Mouse (Mus musculus) CH12.LX (cell line): ENCODE results near the gene Il6ra. TPM values are rescaled to one million over a fixed set of nuclear protein-coding genes. Genes with fewer than 3 reads are reported as not detected.

Experiments used
- DNase-seq: peaks from one replicate; pipeline ENCODE4 v3.0.0-alpha.2; 2013; ENCODE audit errors: extremely low read depth
- H3K27ac ChIP-seq: 2 replicates; pipeline ENCODE4 v1.5.1; 2012; ENCODE audit warnings: low read depth, mild to moderate bottlenecking, control low read depth, moderate library complexity; ENCODE audit not compliant: insufficient read depth
- H3K27me3 ChIP-seq: replicated peaks from 2 replicates; pipeline ENCODE3; 2012; ENCODE audit warnings: inconsistent platforms
- H3K36me3 ChIP-seq, 2 experiments: replicated peaks in 1 of 2; 2 replicates each; pipeline versions ENCODE3 to v1.6.1; 2012; ENCODE audit warnings: inconsistent platforms in 1 of 2, low read length in 1 of 2, mild to moderate bottlenecking in 1 of 2, mixed read lengths in 1 of 2, moderate library complexity in 1 of 2; ENCODE audit not compliant: control insufficient read depth in 1 of 2, insufficient read depth in 1 of 2
- H3K4me1 ChIP-seq, 2 experiments: 2 replicates each; pipeline ENCODE4 v1.6.1; 2012; ENCODE audit warnings: inconsistent platforms in 1 of 2, moderate library complexity in 1 of 2; ENCODE audit not compliant: insufficient read depth in 2 of 2, control insufficient read depth in 1 of 2
- H3K4me2 ChIP-seq: 2 replicates; pipeline ENCODE4 v1.6.1; 2012; ENCODE audit warnings: low read depth, mild to moderate bottlenecking, control low read depth; ENCODE audit not compliant: poor library complexity, insufficient read depth, severe bottlenecking
- H3K4me3 ChIP-seq, 3 experiments: fragments of 150-350 bp in 1 of 3; sonication (generic) in 1 of 3; replicated peaks in 1 of 3; 2 replicates each; pipeline versions ENCODE3 to v1.5.1; 2011 to 2012; ENCODE audit warnings: low read depth in 2 of 3, low read length in 2 of 3, mild to moderate bottlenecking in 2 of 3, moderate library complexity in 2 of 3, control low read depth in 1 of 3, improper control_type of control experiment in 1 of 3, inconsistent platforms in 1 of 3, mixed read lengths in 1 of 3; ENCODE audit not compliant: poor library complexity in 1 of 3
- H3K79me2 ChIP-seq: replicated peaks from 2 replicates; pipeline ENCODE4 v1.6.1; 2012; ENCODE audit warnings: mild to moderate bottlenecking, moderate library complexity; ENCODE audit not compliant: control insufficient read depth, poor library complexity, insufficient read depth, severe bottlenecking; ENCODE audit errors: extremely low read depth
- H3K9ac ChIP-seq: 2 replicates; pipeline ENCODE4 v1.6.1; 2012; ENCODE audit warnings: low read depth, mild to moderate bottlenecking, control low read depth, moderate library complexity; ENCODE audit not compliant: insufficient read depth
- H3K9me3 ChIP-seq: replicated peaks from 2 replicates; pipeline ENCODE3; 2012; ENCODE audit warnings: low read length, inconsistent platforms, mixed read lengths
- BHLHE40 ChIP-seq: IDR thresholded peaks from 2 replicates; pipeline ENCODE4 v1.6.1; 2011; ENCODE audit warnings: mild to moderate bottlenecking, low read depth, low read length, improper control_type of control experiment
- CHD1 ChIP-seq: IDR thresholded peaks from 2 replicates; pipeline ENCODE4 v1.6.1; 2012; ENCODE audit warnings: low read depth, low read length, improper control_type of control experiment, inconsistent platforms
- CHD2 ChIP-seq: IDR thresholded peaks from 2 replicates; pipeline ENCODE4 v1.6.1; 2011; ENCODE audit warnings: low read length, improper control_type of control experiment
- CTCF ChIP-seq, 2 experiments: IDR thresholded peaks in 1 of 2; conservative IDR thresholded peaks in 1 of 2; 2 replicates each; pipeline ENCODE4 v1.5.1; 2011 to 2012; ENCODE audit warnings: low read depth in 2 of 2, low read length in 2 of 2, improper control_type of control experiment in 1 of 2, inconsistent platforms in 1 of 2, mild to moderate bottlenecking in 1 of 2, moderate library complexity in 1 of 2
- IRF4 ChIP-seq: IDR thresholded peaks from 2 replicates; pipeline ENCODE4 v1.6.1; 2014; ENCODE audit warnings: low read depth, mild to moderate bottlenecking, inconsistent platforms, low read length, improper control_type of control experiment
- JUN ChIP-seq: IDR thresholded peaks from 2 replicates; pipeline ENCODE4 v1.6.1; 2011; ENCODE audit warnings: low read depth, mild to moderate bottlenecking, low read length, improper control_type of control experiment, moderate library complexity; ENCODE audit not compliant: insufficient read depth
- JUND ChIP-seq: conservative IDR thresholded peaks from 2 replicates; pipeline ENCODE4 v1.6.1; 2011; ENCODE audit warnings: low read depth, low read length, improper control_type of control experiment
- KAT2A ChIP-seq: IDR thresholded peaks from 2 replicates; pipeline ENCODE4 v1.6.1; 2012; ENCODE audit warnings: low read length, improper control_type of control experiment, inconsistent platforms; ENCODE audit not compliant: insufficient replicate concordance
- MAFK ChIP-seq: IDR thresholded peaks from 2 replicates; pipeline ENCODE4 v1.6.1; 2011; ENCODE audit warnings: low read length, improper control_type of control experiment; ENCODE audit not compliant: insufficient replicate concordance
- MAX ChIP-seq: IDR thresholded peaks from 2 replicates; pipeline ENCODE4 v1.6.1; 2011; ENCODE audit warnings: low read length, improper control_type of control experiment
- MEF2A ChIP-seq: IDR thresholded peaks from 2 replicates; pipeline ENCODE4 v1.6.1; 2014; ENCODE audit warnings: low read depth, mild to moderate bottlenecking, inconsistent platforms, low read length, improper control_type of control experiment, borderline replicate concordance
- MXI1 ChIP-seq: IDR thresholded peaks from 2 replicates; pipeline ENCODE4 v1.6.1; 2011; ENCODE audit warnings: mild to moderate bottlenecking, low read depth, low read length, improper control_type of control experiment
- PAX5 ChIP-seq: IDR thresholded peaks from 2 replicates; pipeline ENCODE4 v1.6.1; 2012; ENCODE audit warnings: low read length, inconsistent platforms, mixed read lengths
- POLR2A ChIP-seq: IDR thresholded peaks from 2 replicates; pipeline ENCODE4 v1.6.1; 2011; ENCODE audit warnings: low read depth, mild to moderate bottlenecking, improper control_type of control experiment, low read length
- SMC3 ChIP-seq: IDR thresholded peaks from 2 replicates; pipeline ENCODE4 v1.6.1; 2011; ENCODE audit warnings: low read depth, low read length, improper control_type of control experiment
- TBP ChIP-seq: conservative IDR thresholded peaks from 2 replicates; pipeline ENCODE4 v1.6.1; 2011; ENCODE audit warnings: low read depth, low read length, improper control_type of control experiment
- TCF12 ChIP-seq: IDR thresholded peaks from 2 replicates; pipeline ENCODE4 v1.6.1; 2014; ENCODE audit warnings: low read depth, mild to moderate bottlenecking, inconsistent platforms, low read length, improper control_type of control experiment
- UBTF ChIP-seq: IDR thresholded peaks from 2 replicates; pipeline ENCODE4 v1.6.1; 2012; ENCODE audit warnings: low read depth, mild to moderate bottlenecking, inconsistent platforms, low read length, improper control_type of control experiment, moderate library complexity
- USF2 ChIP-seq: conservative IDR thresholded peaks from 2 replicates; pipeline ENCODE4 v1.6.1; 2011; ENCODE audit warnings: low read depth, low read length, improper control_type of control experiment
- ZC3H11A ChIP-seq: IDR thresholded peaks from 2 replicates; pipeline ENCODE4 v1.6.1; 2012; ENCODE audit warnings: low read depth, mild to moderate bottlenecking, inconsistent platforms, low read length, improper control_type of control experiment
- ZKSCAN1 ChIP-seq: IDR thresholded peaks from 2 replicates; pipeline ENCODE4 v1.6.1; 2012; ENCODE audit warnings: low read depth, inconsistent platforms, low read length, improper control_type of control experiment, borderline replicate concordance
- ZMIZ1 ChIP-seq: IDR thresholded peaks from 2 replicates; pipeline ENCODE4 v1.6.1; 2012; ENCODE audit warnings: low read depth, mild to moderate bottlenecking, inconsistent platforms, low read length, improper control_type of control experiment
- dilution Hi-C: fragments of 300-500 bp; cut with MboI; formaldehyde crosslinking; loops from 2 replicates; pipeline ENCODE4 v1.14.3; 2020; ENCODE audit warnings: low sequenced_read_pairs; ENCODE audit not compliant: extremely low pct_unique_long_range_greater_than_20kb, extremely low pct_ligation_motif_present
- in situ Hi-C: fragments of 300-500 bp; cut with MboI; formaldehyde crosslinking; loops from 3 replicates; pipeline ENCODE4 v1.14.3; 2019; ENCODE audit warnings: low sequenced_read_pairs, low pct_ligation_motif_present, low pct_unique_long_range_greater_than_20kb, mixed read lengths
- polyA plus RNA-seq: library from polyadenylated mRNA; unstranded; fragments of >175 nt; gene quantifications from 2 replicates; pipeline ENCODE4 v1.2.1, GENCODE M21; 2012; ENCODE audit warnings: low read depth; ENCODE audit not compliant: insufficient read length
- total RNA-seq, 2 experiments: library from RNA; depleted of rRNA; stranded (reverse); fragments of 300-350 nt in 1 of 2; fragments of >200 nt in 1 of 2; gene quantifications; 2 replicates each; pipeline ENCODE4 v1.2.3; 2012 to 2014

The Il6ra gene
- total and polyA plus RNA-seq, 3 experiments = 1.4 to 4.8 (median 1.6) TPM

DNA sequence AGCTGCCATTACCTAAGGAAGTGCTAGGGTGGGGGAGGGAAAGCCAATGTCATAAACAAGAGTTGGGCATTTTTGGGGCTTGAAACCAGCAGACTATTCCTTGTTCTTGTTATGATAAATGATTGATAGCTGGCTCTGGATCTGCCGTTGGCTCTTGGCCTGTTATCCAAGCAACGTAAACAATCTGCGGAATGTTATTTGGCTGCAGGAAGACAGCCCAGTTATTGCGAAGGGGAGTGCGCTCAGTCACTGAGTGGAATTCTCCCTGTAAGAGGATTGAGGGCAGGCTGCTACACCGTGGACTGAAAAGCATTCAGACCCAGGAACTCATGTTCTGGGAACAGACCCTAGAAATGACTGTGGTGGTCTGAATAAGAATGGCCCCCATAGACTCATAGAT lies 40.3 kb downstream of the Il6ra start:
- H3K4me2 ChIP-seq = no peak overlapping the region
- no peaks in the 10 kb centered on the region for H3K27me3 ChIP-seq
- no peak for DNase-seq
- H3K36me3 ChIP-seq = peaks cover 0 to 5% of the 10 kb centered on the region in 2 experiments
- H3K27ac ChIP-seq = no peak overlapping the region
- H3K4me3 ChIP-seq = no peak overlapping the region
- TF ChIP-seq ZC3H11A (no peak), UBTF (no peak), JUN (no peak), POLR2A (no peak), TCF12 (no peak), KAT2A (no peak), ZKSCAN1 (no peak), CHD1 (no peak), TBP (no peak), CHD2 (no peak), CTCF (conservative IDR thresholded peaks at IDR 0.05 in 1 of 2, IDR thresholded peaks at IDR 0.05 in 1 of 2; ENCODE audit: low read depth in 2 of 2, low read length in 2 of 2) (no peak), MEF2A (no peak), MAFK (no peak), MXI1 (no peak), MAX (no peak), ZMIZ1 (no peak)
- H3K9me3 ChIP-seq = peaks cover 7% of the 10 kb centered on the region
- no peak overlapping the region for H3K9ac ChIP-seq
- H3K79me2 ChIP-seq = no peaks in the 10 kb centered on the region
- peaks cover 4 to 56% of the 10 kb centered on the region in 2 experiments; a peak in 3 of 4 replicates for H3K4me1 ChIP-seq
- in situ Hi-C loops = loop anchor here (5.0 kb wide), 1 partner anchor 40 kb away; the partner anchor contains the start of gene Il6ra
- dilution Hi-C loops = no loop called here

GRCm38 (mm10) chr3:89872209-89872608 lies 40.8 kb downstream of the Il6ra start:
- H3K4me1 ChIP-seq = peaks cover 4 to 51% of the 10 kb centered on the region in 2 experiments; a peak in 3 of 4 replicates
- dilution Hi-C loops = no loop called here
- TF ChIP-seq MEF2A (no peak), KAT2A (no peak), USF2 (no peak), TCF12 (no peak), SMC3 (no peak), BHLHE40 (no peak), IRF4 (no peak), JUND (no peak), PAX5 (no peak), UBTF (no peak)
- TF ChIP-seq, all 38 proteins: peak for 0
- Histone ChIP-seq H3K27me3 (no peaks in the 10 kb centered on the region), H3K9ac (no peak overlapping the region), H3K36me3 (peaks cover 0 to 3% of the 10 kb centered on the region in 2 experiments), H3K79me2 (no peaks in the 10 kb centered on the region), H3K4me3 (no peak overlapping the region), H3K4me2 (no peak overlapping the region), H3K27ac (no peak overlapping the region), H3K9me3 (peaks cover 7% of the 10 kb centered on the region)
- in situ Hi-C loops = loop anchor here (5.0 kb wide), 1 partner anchor 40 kb away; the partner anchor contains the start of gene Il6ra
- DNase-seq = no peak
